Mouse (Mus musculus) layer of hippocampus, postnatal 10 days (tissue): ENCODE data around the gene Pdcd6ip. TPM values are rescaled to one million over a fixed set of nuclear protein-coding genes. Genes with fewer than 3 reads are reported as not detected.
A peak's percentile ranks its signal among the peaks of the same experiment; 100 is the strongest.
"Not testable (repeated sequence)": the region's sequence is repeated elsewhere in the genome, so short reads cannot be mapped to it uniquely, and the experiment has no call there.

Experiments used
- DNase-seq, 2 experiments: peaks; one replicate each; pipeline ENCODE4 v3.0.0; 2021; ENCODE audit warnings: low spot score in 2 of 2
- total RNA-seq, 2 experiments: library from RNA; stranded (reverse); gene quantifications; 2 replicates each; pipeline ENCODE4 v1.2.3; 2021

The Pdcd6ip gene
- total RNA-seq, 2 experiments from 2014 or later, result 52.0 to 57.0 TPM

DNA sequence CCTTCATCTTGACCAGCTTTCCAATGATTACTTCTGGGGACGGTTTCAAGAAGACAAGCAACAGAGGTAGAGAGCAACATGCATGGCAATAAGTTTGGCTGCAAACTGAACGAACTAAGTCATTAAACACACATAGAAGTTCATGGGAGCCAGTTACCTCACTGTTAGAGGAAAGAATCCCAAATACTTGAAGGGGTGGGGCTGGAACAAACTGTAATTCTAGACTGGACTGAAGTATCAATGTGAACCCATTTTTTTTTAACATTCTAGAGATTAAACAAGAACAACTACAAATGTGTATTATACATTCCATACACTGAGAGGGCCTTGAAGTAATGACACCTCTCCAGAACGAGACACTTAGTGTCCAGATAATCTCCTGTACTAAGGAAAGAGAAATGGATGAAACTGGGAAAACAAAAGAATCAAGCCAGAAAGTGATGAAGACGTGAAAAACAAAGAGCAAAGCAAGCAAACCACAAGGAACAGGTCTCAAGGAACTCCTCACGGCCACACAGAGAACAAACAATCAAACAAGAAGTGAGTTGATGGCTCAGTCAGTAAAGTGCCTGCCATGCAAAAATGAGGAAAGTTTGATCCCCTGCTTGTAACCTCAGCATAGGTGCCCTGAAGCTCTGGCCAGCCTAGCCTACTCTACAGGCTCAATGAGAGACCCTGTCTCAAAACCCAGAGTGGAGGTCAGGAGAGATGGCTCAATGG, 6.5 kb downstream of the Pdcd6ip start:
- no peak for DNase-seq

DNA sequence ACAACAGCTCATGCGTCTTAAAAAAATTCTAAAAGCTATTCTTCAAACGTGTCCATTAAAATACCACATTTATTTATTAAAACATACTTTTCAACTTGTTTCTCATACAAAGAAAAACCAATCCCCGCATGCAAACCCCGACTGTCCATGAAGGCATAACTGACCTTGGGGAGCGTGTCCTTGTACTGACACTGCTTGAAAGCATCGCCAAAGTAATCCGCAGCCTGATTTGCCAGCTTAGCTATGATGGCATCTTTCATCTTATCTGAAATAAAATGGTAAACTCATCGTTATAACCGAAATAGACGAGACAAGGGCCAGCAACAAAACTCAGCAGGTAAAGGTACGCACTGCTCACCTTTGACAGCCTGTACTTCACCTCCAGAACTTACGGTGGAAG, 20.6 kb downstream of the Pdcd6ip start:
- DNase-seq, result no peak

DNA sequence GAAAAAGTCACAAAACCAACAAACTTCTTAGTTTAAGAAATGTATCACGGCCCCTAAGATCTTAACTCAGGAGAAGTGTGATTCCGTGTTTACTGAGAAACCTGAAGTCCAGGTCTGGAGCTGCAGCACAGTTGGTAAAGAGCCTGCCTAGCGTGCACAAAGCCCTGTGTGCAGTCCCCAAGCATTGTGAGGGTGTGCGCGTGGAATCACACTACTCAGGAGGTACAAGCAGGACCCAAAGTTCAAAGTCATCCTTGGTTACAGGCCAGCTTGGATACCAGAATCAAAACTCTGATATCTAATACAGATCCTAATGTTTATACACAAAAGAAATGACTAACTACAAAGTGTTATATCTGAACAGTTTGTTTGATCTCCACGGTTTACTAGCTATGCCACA, 34.3 kb downstream of the Pdcd6ip start:
- DNase-seq, result no peak

DNA sequence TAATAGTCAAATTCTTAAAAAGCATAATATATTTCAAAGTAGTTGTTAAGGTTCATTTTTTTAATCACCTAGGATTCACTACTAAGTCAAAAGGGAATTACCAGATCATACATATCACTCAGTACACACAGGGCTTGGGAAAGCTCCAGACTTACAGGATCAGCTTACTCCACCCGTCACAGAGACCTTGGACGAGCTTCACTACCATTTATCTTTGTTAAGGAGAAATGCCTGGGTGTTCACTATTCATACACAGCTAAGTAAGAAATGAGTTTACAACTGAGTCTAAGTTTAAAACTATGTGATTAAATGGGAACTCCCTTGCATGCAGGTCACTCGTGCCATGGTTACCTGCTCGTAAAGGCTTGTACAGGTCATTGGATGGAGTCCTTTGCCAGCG, 35.7 kb downstream of the Pdcd6ip start:
- DNase-seq, result no peak

DNA sequence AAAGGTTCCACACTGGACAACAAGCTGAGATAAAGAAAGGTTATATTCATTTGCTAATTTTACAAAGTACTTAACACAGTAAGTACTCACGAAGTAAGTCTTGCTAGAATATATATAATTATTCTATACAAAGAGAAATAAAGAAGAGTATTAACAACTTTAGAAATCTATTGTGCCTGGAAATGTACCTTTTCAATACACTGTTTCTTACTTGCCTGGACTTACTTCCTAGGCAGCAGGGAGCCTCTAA, 37.3 kb downstream of the Pdcd6ip start:
- no peak for DNase-seq

DNA sequence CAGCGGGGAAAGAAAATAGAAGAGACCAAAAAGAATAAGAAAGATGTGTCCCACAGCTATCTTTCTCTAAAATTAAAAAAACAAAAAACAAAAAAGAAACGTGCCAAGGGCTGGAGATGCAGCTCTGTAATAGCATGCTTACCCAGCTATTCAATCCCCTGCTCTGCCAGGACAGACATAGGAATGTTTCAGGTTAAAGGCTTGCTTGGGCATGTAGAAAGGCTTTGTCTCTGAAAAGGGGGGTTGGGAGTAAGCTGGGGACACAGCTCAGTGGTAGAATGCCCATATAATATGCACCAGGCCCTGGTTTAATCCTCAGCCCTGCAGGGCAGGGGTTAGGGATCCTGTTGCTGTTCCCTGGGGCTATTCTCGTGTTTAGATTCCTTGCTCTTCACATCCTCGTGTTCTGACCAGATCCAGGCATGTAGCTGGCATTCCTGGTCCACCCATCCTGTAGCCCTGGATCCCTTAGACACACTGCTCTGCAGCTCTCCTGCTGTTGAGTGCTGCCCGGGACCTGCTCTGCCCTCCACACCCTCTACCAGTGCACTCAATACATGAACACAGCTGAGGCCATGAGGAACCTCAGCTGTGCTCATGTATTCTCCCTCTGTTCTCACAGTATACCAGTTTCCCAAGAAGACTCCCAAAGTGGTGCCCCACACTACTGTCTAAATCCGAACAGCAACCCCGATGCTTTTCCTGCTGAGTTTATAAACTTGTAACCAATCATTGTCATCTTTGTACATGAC, 37.8 kb downstream of the Pdcd6ip start:
- no peak for DNase-seq

DNA sequence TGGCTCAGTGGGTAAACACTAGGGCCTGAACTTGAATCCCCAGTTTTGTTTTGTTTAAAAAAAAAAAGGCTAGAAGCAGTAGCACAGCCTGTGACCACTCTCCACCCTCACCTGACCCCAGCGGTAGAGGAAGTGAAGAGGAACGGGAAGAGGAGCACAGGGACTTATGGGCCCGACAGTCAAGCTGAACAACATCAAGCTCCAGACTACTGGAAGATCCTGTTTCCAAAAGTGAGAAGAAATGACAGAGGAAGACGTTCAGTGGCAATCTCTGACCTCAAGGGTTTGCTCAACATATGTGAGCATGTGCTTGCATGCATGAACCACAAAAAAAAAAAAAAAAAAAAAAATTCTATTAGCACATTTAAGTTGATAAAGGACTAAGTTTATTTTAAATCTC, 44.6 kb downstream of the Pdcd6ip start:
- DNase-seq, result no peak

DNA sequence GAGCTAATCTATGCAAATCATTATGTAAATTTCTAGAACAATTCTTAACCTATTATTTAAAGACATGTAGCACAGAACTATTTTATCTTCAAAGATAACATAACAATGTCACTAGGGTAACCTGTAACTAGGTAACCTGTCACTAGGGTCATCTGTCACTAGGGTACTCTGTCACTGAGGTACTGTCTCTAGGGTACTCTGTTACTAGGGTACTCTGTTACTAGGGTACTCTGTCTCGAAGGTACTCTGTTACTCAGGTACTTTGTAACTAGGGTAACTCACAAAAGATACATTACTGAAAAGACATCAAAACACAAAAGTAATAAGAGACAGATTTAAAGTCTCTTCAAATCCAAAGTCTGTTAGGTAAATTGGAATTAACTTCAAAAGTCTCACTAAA, 50.2 kb downstream of the Pdcd6ip start:
- DNase-seq, result no peak

DNA sequence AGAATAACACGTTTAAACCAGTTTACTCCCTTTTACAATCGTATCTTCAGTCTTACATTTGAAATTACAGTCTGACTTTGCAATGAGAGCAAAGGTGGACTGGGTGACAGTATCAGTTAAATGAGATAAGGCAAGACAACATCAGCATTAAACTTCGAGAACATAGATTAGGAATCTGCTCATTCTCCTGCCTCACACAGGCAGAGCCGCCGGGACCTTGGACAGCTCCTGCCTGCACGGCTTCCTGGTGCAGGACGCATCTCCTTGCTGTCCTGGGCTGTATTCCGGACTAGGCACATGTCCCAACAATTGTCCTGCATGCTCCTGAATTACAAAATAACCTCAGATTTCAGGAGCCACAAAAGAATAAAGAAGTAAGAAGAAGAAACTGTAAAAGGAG, 54.5 kb downstream of the Pdcd6ip start:
- no peak for DNase-seq

DNA sequence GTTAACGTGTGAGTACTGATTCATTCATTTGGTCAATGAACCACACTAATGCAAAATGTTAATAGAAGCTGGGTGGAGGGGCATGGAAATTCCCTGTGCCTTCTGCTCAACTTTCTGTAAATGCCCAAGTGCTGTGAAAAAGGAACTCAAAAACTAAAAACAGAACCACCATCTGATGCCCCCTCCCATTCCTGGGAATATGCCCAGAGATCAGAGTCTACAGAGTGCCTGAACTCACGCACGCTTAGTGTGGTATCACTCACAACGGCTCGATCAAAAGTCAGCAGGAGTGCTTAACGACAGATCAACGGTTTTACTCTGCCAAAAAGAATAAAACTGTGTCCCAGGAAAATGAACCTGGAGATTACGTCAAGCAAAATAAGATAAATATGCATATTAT, 57.3 kb downstream of the Pdcd6ip start:
- DNase-seq, result no peak

DNA sequence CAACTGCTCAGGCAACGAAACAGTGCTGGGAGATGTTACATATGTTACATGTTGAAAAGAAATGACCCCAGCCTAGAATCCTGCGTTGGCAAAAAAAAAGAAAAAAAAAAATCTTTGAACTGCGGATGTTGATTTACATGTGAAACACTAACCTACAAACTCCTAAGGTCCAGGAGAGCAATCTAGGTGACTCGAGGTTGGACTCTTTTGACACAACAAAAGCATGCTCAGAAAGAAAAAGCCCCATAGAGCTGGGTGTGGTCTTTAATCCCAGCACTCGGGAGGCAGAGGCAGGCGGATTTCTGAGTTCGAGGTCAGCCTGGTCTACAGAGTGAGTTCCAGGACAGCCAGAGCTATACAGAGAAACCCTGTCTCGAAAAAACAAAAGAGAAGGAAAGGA, 58.8 kb downstream of the Pdcd6ip start:
- not testable (repeated sequence) for DNase-seq

DNA sequence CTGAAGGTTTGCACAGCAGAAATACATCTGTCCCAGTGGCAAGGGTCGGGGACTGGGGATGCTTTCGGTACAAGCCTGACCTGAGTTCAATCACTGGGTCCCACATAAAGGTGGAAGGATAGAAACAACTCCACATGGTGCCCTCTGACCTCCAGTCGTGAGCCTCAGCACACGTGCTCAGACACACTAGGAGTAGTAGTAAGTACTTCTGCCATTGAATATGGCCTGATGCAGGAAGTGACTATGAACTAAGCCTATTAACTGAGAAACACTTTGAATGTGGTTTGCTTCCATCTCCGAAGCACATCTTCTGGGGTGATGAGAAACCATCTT, 62.3 kb downstream of the Pdcd6ip start:
- no peak for DNase-seq

DNA sequence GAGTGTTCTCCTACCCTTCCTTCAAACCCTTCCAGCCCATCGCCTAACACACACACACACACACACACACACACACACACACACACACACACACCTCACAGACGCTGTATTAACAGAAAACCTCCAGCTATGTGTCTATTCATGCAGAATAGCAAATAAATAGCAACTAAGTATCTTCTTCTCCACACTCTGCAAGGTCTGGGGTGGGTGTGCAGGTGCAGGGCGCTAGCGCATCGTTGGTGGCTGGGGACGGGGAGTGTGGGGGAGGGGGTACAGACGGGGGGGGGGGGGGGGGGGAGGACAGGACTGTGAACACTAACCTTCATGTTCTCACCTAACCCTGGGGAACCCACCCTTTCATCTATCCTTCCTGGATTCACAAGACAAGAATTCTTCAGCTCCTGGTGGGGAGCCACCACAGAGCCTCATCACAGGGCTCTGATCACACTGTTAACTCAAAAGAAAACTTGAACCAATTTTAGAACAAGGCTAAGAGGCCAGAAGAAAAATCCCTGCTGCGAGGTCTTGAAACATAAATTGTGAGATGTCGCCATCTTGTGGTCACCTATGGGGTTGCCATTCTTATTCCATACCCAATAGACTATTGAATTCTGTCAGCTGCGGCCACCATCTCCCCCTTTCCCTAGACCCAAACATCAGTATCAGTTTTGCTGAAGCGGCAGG, 62.8 kb downstream of the Pdcd6ip start:
- DNase-seq, result peak; percentile 82 to 83

DNA sequence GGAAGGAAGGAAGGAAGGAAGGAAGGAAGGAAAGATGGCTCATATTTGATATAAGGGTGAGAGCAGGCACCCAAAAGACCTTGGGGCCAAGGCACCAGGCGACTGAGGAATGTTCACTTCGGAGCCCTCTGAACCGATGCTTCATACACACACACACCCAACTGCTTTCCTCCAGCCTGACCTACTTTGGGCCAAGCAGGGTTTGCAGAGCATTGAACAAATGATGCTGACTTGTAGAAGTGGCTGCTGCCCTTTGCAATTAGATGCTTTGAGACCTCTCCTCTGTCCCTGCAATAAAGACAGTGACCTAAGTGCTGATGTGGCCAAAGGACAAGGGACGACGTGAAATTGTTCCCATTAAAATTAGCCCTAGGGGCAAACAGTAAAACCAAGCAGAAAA, 63.4 kb downstream of the Pdcd6ip start:
- no peak for DNase-seq

DNA sequence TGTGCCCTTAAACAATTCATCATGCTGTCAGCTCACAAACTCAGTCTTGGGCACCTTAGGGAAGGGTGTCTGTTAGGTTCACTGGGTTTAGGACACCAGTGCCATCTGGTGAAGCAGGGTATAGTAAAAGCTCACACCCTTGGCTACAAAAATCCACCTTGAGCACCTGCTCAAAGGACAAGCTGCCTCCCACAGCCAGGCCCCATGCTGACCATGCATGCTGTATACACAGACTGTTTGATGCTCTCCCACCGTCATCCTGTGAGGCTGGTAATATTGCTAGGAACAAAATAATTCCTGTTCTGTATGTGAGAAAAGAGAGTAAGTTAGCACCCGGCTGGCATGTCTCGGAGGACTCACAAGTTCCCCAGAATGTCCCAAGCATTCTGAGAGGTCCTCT, 64.0 kb downstream of the Pdcd6ip start:
- no peak for DNase-seq

DNA sequence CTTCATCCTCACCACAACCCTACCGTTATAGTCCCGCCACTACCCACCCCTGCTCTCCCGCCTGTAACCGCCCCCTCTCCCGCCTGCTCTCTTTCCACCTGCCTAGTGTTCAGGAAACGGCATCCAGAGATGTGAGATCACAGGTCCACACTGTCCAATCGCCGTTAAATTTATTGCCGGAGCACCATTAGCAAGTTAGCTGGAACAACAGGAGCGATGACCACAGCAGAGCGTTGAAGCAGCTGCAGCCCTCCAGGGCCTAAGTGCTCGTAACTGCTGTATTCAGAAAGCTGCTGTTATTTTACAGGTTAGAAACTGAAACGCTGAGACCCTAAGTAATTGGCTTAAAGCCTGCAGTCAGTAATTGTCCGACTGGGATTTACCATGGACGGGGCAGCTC, 64.4 kb downstream of the Pdcd6ip start:
- no peak for DNase-seq

DNA sequence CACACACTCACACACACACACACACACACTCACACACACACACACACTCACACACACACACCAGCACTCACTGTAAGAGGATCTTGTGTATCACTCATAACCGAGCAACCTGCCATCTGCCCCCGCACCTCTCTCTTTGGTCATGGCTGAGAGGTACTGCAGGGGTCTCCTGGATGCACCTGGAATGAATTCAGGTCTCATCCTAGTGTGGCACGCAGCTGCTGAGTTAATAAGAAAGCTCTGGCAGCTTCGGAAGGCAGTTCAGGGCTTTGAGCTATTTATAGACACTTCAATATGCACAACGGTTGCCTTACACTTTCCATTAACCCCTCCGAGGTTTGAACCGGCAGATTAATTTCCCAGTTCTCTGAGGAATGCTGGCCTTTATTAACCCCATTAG, 73.1 kb downstream of the Pdcd6ip start:
- no peak for DNase-seq

DNA sequence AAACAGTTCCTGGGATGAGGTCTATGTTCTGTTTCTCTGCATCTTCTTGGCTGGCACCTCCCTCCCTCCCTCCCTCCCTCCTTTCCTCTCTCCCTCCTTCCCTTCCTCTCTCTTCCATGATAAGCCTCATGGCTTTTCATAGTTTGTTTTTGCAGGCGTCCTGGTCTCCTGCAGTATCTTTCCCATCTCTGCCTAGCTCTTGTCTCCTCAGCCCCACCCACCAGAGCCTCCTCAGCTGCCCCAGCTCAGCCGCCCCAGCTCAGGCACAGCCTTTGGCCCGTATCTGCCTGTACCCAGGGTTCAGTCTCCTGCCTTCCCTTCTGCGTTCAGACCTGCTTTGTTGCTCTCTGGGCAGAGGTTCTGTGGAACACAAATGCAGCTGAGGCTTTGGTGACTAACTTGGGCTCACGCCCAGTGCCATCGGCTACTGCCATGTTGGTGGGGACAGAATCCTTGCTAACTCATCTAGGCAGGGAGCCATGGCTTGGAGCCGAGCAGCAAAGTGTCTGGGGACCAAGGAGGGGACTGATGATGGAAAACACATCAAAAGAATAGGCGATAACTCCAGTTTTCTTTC, 74.8 kb downstream of the Pdcd6ip start:
- DNase-seq, result peak; percentile 41 to 64

DNA sequence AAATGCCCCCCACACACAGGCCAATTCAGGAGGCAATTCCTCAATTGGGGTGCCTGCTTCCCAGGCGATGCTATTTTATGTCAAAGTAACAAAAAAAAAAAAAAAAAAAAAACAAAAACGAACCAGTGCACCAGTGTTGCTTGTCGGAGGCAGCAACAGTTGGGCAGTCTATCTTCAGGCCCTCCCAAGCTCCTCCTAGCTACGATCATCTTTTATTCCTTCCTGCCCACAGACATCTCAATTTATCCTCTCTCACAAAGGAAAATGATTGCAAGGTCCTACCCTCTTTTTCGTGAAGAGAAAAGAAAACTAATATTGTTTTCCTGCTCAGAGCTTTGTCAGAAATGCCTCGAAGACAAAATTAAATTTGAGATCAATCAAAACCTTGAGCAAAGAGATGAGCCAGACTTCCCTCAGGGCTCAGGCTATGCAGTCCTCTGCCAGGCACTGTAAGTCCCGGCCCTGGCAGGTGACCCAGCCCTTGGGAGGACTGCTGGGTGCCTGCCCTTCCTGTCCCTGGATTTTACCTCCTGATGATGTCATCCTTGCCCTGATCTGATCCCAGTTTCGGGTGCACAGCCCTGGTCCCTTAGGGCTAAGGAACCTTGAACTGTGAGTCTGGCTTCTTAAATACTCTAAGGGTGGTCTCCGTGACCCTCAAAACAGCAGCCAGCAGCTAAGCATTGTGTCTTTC, 75.6 kb downstream of the Pdcd6ip start:
- no peak for DNase-seq

DNA sequence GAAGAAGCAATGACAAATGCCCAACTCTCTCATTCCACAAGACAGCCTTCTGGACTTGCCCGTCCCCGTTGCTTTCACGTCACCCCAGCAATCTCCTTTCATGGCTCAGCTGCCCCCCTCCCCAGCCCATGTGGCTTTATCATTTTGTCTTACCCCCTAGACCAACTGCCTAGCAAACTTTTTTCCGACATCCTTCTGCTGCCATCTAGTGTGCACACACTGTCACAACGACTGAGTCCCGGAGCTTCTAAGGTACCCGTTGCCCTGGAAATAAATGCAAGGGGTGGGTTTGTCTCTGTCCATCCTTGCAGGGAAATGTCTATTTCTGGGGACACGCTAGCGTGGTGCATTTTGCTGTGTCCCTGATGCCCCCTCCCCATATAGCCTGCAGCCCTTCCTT, 78.4 kb downstream of the Pdcd6ip start:
- peak; percentile 82 to 83 for DNase-seq

DNA sequence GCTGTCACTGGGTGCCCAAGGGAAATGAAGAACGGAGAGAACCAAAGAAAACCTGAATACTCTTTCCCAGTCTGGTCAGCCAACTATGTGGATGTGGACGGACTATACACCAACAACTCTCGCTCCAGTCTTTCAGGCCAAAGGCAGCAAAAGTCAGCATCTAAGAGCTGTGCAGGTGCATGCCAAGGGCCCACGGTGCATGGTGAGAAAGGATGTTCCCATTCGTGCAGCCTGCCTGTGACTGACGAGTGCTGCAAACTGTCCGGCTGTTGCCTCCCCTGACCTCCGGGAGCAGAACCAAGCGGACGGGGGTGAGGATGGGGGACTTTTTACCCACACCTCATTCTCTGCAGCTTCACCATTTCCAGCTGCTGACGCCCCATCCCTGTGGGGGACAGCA, 78.9 kb downstream of the Pdcd6ip start:
- no peak for DNase-seq

DNA sequence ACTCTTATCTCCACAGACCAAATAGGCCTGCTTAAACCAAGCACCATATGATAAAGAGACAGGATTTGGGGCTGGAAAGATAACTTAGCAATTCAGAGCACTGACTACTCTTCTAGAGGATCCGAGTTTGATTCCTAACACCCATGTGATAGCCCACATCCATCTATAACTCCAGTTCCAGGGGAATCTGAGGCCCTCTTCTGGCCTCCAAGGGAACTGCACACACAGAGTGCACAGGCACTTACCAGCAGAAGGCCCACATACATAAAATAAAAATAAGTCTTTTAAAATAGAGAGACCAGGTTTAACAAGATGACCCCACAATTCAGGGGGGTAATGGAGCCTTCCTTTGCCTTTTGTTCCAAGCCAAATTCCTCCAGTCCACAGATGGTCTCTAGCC, 79.3 kb downstream of the Pdcd6ip start:
- DNase-seq, result no peak
